Mouse (Mus musculus): ENCODE measurements around the gene Oas1h. TPM values are rescaled to one million over a fixed set of nuclear protein-coding genes. Genes with fewer than 3 reads are reported as not detected.
A peak's percentile ranks its signal among the peaks of the same experiment; 100 is the strongest.

The Oas1h gene
- polyA plus RNA-seq (2015; fragmentation: Nextera tagmentation; extraction: Ambion mirVana): not detected in 2 replicates

- Histone ChIP-seq H3K9ac (replicated peaks; ENCODE audit: low read depth, low read length) (no peak within 1 kb of the TSS), H3K4me1 (replicated peaks; ENCODE audit: control insufficient read depth, insufficient read depth, low read length) (no peaks in the 10 kb centered on the region), H3K4me3 (replicated peaks; ENCODE audit: low read length) (no peak within 1 kb of the TSS), H3K27me3 (replicated peaks; ENCODE audit: control insufficient read depth, insufficient read depth, low read length) (no peaks in the 10 kb centered on the region), H3K4me2 (ENCODE audit: low read length) (no peak within 1 kb of the TSS), H3K9me3 (ENCODE audit: control insufficient read depth, low read length) (no peaks in the 10 kb centered on the region), H3K36me3 (ENCODE audit: control insufficient read depth, insufficient read depth) (no peaks in the 10 kb centered on the region), H3K27ac (ENCODE audit: low read length) (no peak within 1 kb of the TSS)
- WGBS: 52% methylated on average over 4 of the region's 4 CpGs
- ATAC-seq: no peak
These were observed at the start of gene Oas1h for GRCm38 (mm10) chr5:120861121-120861520. Gene Oas1h (plus strand): TSS chr5:120861421.

GRCm38 (mm10) chr5:120811951-120812819, 49.0 kb upstream of the Oas1h start, which contains the start of gene Oas1c:
Gene Oas1c (minus strand): TSS chr5:120812514.
- H3K27ac ChIP-seq (ENCODE audit: low read length): no peak within 1 kb of the TSS
- no peaks in the 10 kb centered on the region for H3K27me3 ChIP-seq (replicated peaks; ENCODE audit: control insufficient read depth, insufficient read depth, low read length)
- WGBS: 6% methylated on average over 18 of the region's 18 CpGs
- peak; percentile 92 for ATAC-seq
- no peaks in the 10 kb centered on the region for H3K36me3 ChIP-seq (ENCODE audit: control insufficient read depth, insufficient read depth)
- H3K4me3 ChIP-seq (replicated peaks; ENCODE audit: low read length): peak within 1 kb of the TSS; percentile 32
- H3K9me3 ChIP-seq (ENCODE audit: control insufficient read depth, low read length): no peaks in the 10 kb centered on the region
- H3K9ac ChIP-seq (replicated peaks; ENCODE audit: low read depth, low read length): peak within 1 kb of the TSS; percentile 52
- H3K4me2 ChIP-seq (ENCODE audit: low read length): peak within 1 kb of the TSS; percentile 49
- H3K4me1 ChIP-seq (replicated peaks; ENCODE audit: control insufficient read depth, insufficient read depth, low read length): peaks cover 4% of the 10 kb centered on the region; the same call in 1 of the 2 replicates

- Histone ChIP-seq H3K9ac (replicated peaks; ENCODE audit: low read depth, low read length) (no peak overlapping the region), H3K4me1 (replicated peaks; ENCODE audit: control insufficient read depth, insufficient read depth, low read length) (peaks cover 4% of the 10 kb centered on the region; the same call in 1 of the 2 replicates), H3K36me3 (ENCODE audit: control insufficient read depth, insufficient read depth) (no peaks in the 10 kb centered on the region), H3K4me2 (ENCODE audit: low read length) (peak overlapping the region; percentile 49), H3K4me3 (replicated peaks; ENCODE audit: low read length) (no peak overlapping the region), H3K9me3 (ENCODE audit: control insufficient read depth, low read length) (no peaks in the 10 kb centered on the region), H3K27ac (ENCODE audit: low read length) (no peak overlapping the region), H3K27me3 (replicated peaks; ENCODE audit: control insufficient read depth, insufficient read depth, low read length) (no peaks in the 10 kb centered on the region)
- WGBS: 85% methylated on average over 6 of the region's 6 CpGs
- ATAC-seq: no peak
These were observed 48.2 kb upstream of the Oas1h start for GRCm38 (mm10) chr5:120813023-120813422.

- Histone ChIP-seq H3K27ac (ENCODE audit: low read length) (no peak overlapping the region), H3K4me2 (ENCODE audit: low read length) (no peak overlapping the region), H3K4me1 (replicated peaks; ENCODE audit: control insufficient read depth, insufficient read depth, low read length) (peaks cover 4% of the 10 kb centered on the region; the same call in 1 of the 2 replicates), H3K9me3 (ENCODE audit: control insufficient read depth, low read length) (peaks cover 11% of the 10 kb centered on the region), H3K36me3 (ENCODE audit: control insufficient read depth, insufficient read depth) (no peaks in the 10 kb centered on the region), H3K4me3 (replicated peaks; ENCODE audit: low read length) (no peak overlapping the region), H3K9ac (replicated peaks; ENCODE audit: low read depth, low read length) (no peak overlapping the region), H3K27me3 (replicated peaks; ENCODE audit: control insufficient read depth, insufficient read depth, low read length) (no peaks in the 10 kb centered on the region)
- ATAC-seq: no peak
- 54% methylated on average over 3 of the region's 3 CpGs for WGBS
These were observed 45.3 kb upstream of the Oas1h start for GRCm38 (mm10) chr5:120815949-120816348.

GRCm38 (mm10) chr5:120818999-120819398, 42.2 kb upstream of the Oas1h start:
- peaks cover 11% of the 10 kb centered on the region for H3K9me3 ChIP-seq (ENCODE audit: control insufficient read depth, low read length)
- H3K9ac ChIP-seq (replicated peaks; ENCODE audit: low read depth, low read length): no peak overlapping the region
- no peaks in the 10 kb centered on the region for H3K4me1 ChIP-seq (replicated peaks; ENCODE audit: control insufficient read depth, insufficient read depth, low read length)
- H3K27me3 ChIP-seq (replicated peaks; ENCODE audit: control insufficient read depth, insufficient read depth, low read length): no peaks in the 10 kb centered on the region
- no peak overlapping the region for H3K4me2 ChIP-seq (ENCODE audit: low read length)
- H3K36me3 ChIP-seq (ENCODE audit: control insufficient read depth, insufficient read depth): no peaks in the 10 kb centered on the region
- H3K4me3 ChIP-seq (replicated peaks; ENCODE audit: low read length): no peak overlapping the region
- no peak overlapping the region for H3K27ac ChIP-seq (ENCODE audit: low read length)
- no peak for ATAC-seq

- no peak for ATAC-seq
- Histone ChIP-seq H3K9me3 (ENCODE audit: control insufficient read depth, low read length) (no peaks in the 10 kb centered on the region), H3K4me1 (replicated peaks; ENCODE audit: control insufficient read depth, insufficient read depth, low read length) (peaks cover 9% of the 10 kb centered on the region)
These were observed 30.2 kb upstream of the Oas1h start for GRCm38 (mm10) chr5:120831031-120831430.

GRCm38 (mm10) chr5:120833335-120834280, 27.6 kb upstream of the Oas1h start:
- 6% methylated on average over 17 of the region's 17 CpGs for WGBS
- no peak for ATAC-seq
- Histone ChIP-seq H3K4me2 (ENCODE audit: low read length) (peak overlapping the region; percentile 28; the same call in 1 of the 2 replicates), H3K9ac (replicated peaks; ENCODE audit: low read depth, low read length) (no peak overlapping the region), H3K4me3 (replicated peaks; ENCODE audit: low read length) (no peak overlapping the region), H3K27me3 (replicated peaks; ENCODE audit: control insufficient read depth, insufficient read depth, low read length) (no peaks in the 10 kb centered on the region), H3K36me3 (ENCODE audit: control insufficient read depth, insufficient read depth) (no peaks in the 10 kb centered on the region), H3K4me1 (replicated peaks; ENCODE audit: control insufficient read depth, insufficient read depth, low read length) (peaks cover 9% of the 10 kb centered on the region), H3K27ac (ENCODE audit: low read length) (no peak overlapping the region), H3K9me3 (ENCODE audit: control insufficient read depth, low read length) (no peaks in the 10 kb centered on the region)

More at GRCm38 (mm10) chr5:120831031-120831430, 30.2 kb upstream of the Oas1h start:
- 83% methylated on average over 4 of the region's 4 CpGs for WGBS
- Histone ChIP-seq H3K9ac (replicated peaks; ENCODE audit: low read depth, low read length) (no peak overlapping the region), H3K36me3 (ENCODE audit: control insufficient read depth, insufficient read depth) (no peaks in the 10 kb centered on the region), H3K4me3 (replicated peaks; ENCODE audit: low read length) (no peak overlapping the region), H3K27me3 (replicated peaks; ENCODE audit: control insufficient read depth, insufficient read depth, low read length) (no peaks in the 10 kb centered on the region), H3K27ac (ENCODE audit: low read length) (no peak overlapping the region), H3K4me2 (ENCODE audit: low read length) (no peak overlapping the region)

- Histone ChIP-seq H3K9ac (replicated peaks; ENCODE audit: low read depth, low read length) (no peak overlapping the region), H3K4me3 (replicated peaks; ENCODE audit: low read length) (no peak overlapping the region), H3K36me3 (ENCODE audit: control insufficient read depth, insufficient read depth) (no peaks in the 10 kb centered on the region), H3K9me3 (ENCODE audit: control insufficient read depth, low read length) (no peaks in the 10 kb centered on the region), H3K27me3 (replicated peaks; ENCODE audit: control insufficient read depth, insufficient read depth, low read length) (no peaks in the 10 kb centered on the region), H3K4me2 (ENCODE audit: low read length) (no peak overlapping the region), H3K27ac (ENCODE audit: low read length) (no peak overlapping the region), H3K4me1 (replicated peaks; ENCODE audit: control insufficient read depth, insufficient read depth, low read length) (peaks cover 9% of the 10 kb centered on the region)
- WGBS: 13% methylated on average over 8 of the region's 8 CpGs
- no peak for ATAC-seq
These were observed 24.3 kb upstream of the Oas1h start for GRCm38 (mm10) chr5:120836731-120837585.
